Mouse (Mus musculus) C2C12 (cell line): ENCODE data around the gene Zc3h12c.

Source experiments
- CEBPB ChIP-seq: IDR thresholded peaks from one replicate; pipeline ENCODE4 v1.6.1; 2011; ENCODE audit warnings: low read depth, mild to moderate bottlenecking, control low read depth, moderate library complexity
- CTCF ChIP-seq: IDR thresholded peaks from one replicate; pipeline ENCODE4 v1.5.1; 2011; ENCODE audit not compliant: control insufficient read depth, insufficient read depth, insufficient read length
- FOSL1 ChIP-seq: IDR thresholded peaks from one replicate; pipeline ENCODE4 v1.8.0; 2011; ENCODE audit warnings: mild to moderate bottlenecking, low read length; ENCODE audit not compliant: poor library complexity, insufficient read depth, severe bottlenecking
- MYOD1 ChIP-seq: IDR thresholded peaks from one replicate; pipeline ENCODE4 v1.6.1; 2011; ENCODE audit warnings: low read depth; ENCODE audit not compliant: control insufficient read depth, insufficient read length
- MYOG ChIP-seq: IDR thresholded peaks from one replicate; pipeline ENCODE4 v1.6.1; 2011; ENCODE audit not compliant: control insufficient read depth, insufficient read length; ENCODE audit errors: extremely low read depth
- USF1 ChIP-seq: IDR thresholded peaks from one replicate; pipeline ENCODE4 v1.6.1; 2011; ENCODE audit warnings: low read depth, mild to moderate bottlenecking, control low read depth, moderate library complexity

GRCm38 (mm10) chr9:52217636-52218035, 49.3 kb upstream of the Zc3h12c start:
- no peak for TF ChIP-seq CTCF
- TF ChIP-seq CEBPB: no peak
- no peak for TF ChIP-seq MYOD1
- TF ChIP-seq FOSL1: no peak
- no peak for TF ChIP-seq USF1
- TF ChIP-seq MYOG: no peak
